Mouse (Mus musculus) testis, adult 2 months (tissue): Measurements from ENCODE around the gene Rcan3.

ENCODE experiments used
- CTCF ChIP-seq: fragments of 200-500 bp; IDR thresholded peaks from 2 replicates; pipeline ENCODE4 v1.5.1; 2012; ENCODE audit warnings: low read depth, mild to moderate bottlenecking, inconsistent platforms, low read length, moderate library complexity; ENCODE audit not compliant: control insufficient read depth, insufficient read depth, insufficient replicate concordance
- POLR2A ChIP-seq: fragments of 200-500 bp; IDR thresholded peaks from 2 replicates; pipeline ENCODE4 v1.6.1; 2012; ENCODE audit warnings: low read depth, mild to moderate bottlenecking, inconsistent platforms, low read length, moderate library complexity; ENCODE audit not compliant: control insufficient read depth

DNA sequence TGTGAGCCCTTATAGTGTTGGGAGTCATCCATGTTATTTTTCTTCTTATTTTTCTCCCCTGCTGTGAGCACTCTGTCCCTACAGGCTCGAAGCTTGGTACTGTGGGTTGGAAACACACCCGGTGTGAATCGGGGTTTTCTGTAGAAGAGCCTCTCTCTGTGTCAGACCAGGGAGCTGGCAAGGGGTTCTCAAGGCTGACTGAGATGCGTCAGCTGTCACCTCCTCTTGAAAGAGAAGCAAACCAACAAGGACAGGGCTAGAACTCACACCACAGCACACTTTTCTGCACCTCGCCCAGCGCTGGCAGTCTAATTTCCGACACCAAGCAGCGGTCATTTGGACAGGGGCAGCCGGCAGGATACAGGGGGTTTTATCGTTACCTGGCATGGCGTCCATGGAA is 29.8 kb upstream of the Rcan3 start:
- no peak for TF ChIP-seq CTCF
- TF ChIP-seq POLR2A, result no peak
